Mouse (Mus musculus): ENCODE measurements at regions not wholly inside any gene's neighbourhood (a gene's known extent, or its start where the extent isn't known, plus 50 kb on each side); places are given as distances from the start of the nearest gene placed in this dataset.

- TF ChIP-seq CTCF (IDR thresholded peaks at IDR 0.05; ENCODE audit: insufficient read depth, low read length), result no peak
- TF ChIP-seq POLR2A (IDR thresholded peaks at IDR 0.05; ENCODE audit: borderline replicate concordance, extremely low read depth, low read depth, low read length), result no peak
Measured at GRCm38 (mm10) chr12:77739047-77739760, 454.8 kb upstream of the Gm6657 start.

Data from lung, adult 2 months (tissue).